Mouse (Mus musculus): ENCODE data around the gene Pax3. TPM values are rescaled to one million over a fixed set of nuclear protein-coding genes. Genes with fewer than 3 reads are reported as not detected.

Pax3 gene
- polyA plus RNA-seq, 1 experiment from 2014 or later = not detected

DNA sequence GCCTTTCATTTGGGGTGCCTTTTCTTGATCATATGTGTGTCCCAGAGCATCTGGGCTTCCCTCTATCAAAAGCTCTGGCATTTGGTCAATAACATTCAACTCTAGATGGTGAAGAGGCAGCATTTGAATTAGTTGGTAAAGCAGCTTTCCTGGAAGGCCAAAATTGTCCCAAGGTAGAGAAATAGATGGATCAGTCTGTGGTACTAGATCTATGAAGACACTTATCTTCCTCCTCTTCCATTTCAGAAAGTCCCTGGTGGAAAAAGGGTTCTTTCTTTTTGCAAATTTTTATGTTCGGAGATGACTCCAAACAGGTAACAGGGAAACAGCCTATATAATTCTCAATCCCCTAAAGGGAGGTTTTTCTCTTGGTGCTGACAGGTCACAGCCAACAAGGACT, 5.6 kb downstream of the Pax3 start:
- ATAC-seq (no peak), DNase-seq (no peak)
- Histone ChIP-seq H3K4me1 (ENCODE audit: insufficient read depth) (peaks cover 2% of the 10 kb centered on the region), H3K4me3 (ENCODE audit: low read depth, low read length) (no peak overlapping the region), H3K9me3 (ENCODE audit: low read length) (no peaks in the 10 kb centered on the region), H3K9ac (replicated peaks) (no peak overlapping the region), H3K27me3 (ENCODE audit: insufficient read depth, low read length) (peaks cover 95% of the 10 kb centered on the region), H3K27ac (ENCODE audit: low read depth) (no peak overlapping the region), H3K4me2 (ENCODE audit: low read depth, low read length) (no peak overlapping the region), H3K36me3 (replicated peaks; ENCODE audit: insufficient read depth, low read length) (no peaks in the 10 kb centered on the region)
- TF ChIP-seq EP300 (IDR thresholded peaks at IDR 0.05; ENCODE audit: low read depth) = no peak
- no peak for TF ChIP-seq CTCF (IDR thresholded peaks at IDR 0.05; ENCODE audit: low read depth)
- 32% methylated on average over 1 of the region's 1 CpGs for WGBS (ENCODE audit: insufficient replicate concordance)

DNA sequence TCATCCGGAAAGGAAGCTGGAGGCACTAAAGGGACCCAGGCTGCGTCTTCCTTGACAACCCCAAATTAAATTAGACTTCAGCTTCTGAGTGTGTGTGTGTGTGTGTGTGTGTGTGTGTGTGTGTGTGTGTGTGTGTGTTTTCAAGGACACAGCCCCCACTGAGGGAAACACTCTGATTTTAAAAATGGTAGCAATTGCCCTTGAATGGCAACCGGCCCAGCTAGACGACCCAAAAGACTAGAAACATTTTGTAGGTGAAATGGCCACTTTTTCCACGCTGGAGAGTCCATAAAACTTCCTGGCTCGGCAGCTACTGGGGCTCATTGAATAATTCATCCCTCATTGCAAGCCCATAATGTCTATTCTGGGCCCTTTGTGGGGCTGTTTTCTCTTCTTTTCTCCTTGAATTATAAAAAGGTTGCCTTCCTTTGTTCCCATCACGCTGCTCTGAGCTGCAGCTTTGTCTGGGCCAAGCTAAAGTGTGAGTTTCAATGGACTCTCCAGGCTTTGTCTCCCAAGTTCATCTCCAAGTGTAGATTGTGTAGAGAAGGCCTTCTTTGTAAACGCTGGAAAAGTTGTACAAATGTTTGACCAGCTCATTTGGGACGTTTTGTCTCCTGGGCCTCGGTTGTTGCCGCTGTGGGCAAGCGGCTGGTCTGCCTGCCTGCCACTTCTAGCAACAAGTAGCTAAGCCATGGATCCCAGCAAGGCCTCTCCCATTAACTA, 6.4 kb downstream of the Pax3 start:
- Histone ChIP-seq H3K4me3 (ENCODE audit: low read depth, low read length) (no peak overlapping the region), H3K9ac (replicated peaks) (no peak overlapping the region), H3K27ac (ENCODE audit: low read depth) (no peak overlapping the region), H3K4me2 (ENCODE audit: low read depth, low read length) (no peak overlapping the region), H3K4me1 (ENCODE audit: insufficient read depth) (no peaks in the 10 kb centered on the region; the same call in 1 of the 2 replicates), H3K9me3 (ENCODE audit: low read length) (no peaks in the 10 kb centered on the region), H3K36me3 (replicated peaks; ENCODE audit: insufficient read depth, low read length) (no peaks in the 10 kb centered on the region), H3K27me3 (ENCODE audit: insufficient read depth, low read length) (peaks cover 95% of the 10 kb centered on the region)
- DNase-seq = no peak
- ATAC-seq = no peak
- TF ChIP-seq EP300 (IDR thresholded peaks at IDR 0.05; ENCODE audit: low read depth) = no peak
- no peak for TF ChIP-seq CTCF (IDR thresholded peaks at IDR 0.05; ENCODE audit: low read depth)
- WGBS (ENCODE audit: insufficient replicate concordance) = 3% methylated on average over 12 of the region's 12 CpGs

DNA sequence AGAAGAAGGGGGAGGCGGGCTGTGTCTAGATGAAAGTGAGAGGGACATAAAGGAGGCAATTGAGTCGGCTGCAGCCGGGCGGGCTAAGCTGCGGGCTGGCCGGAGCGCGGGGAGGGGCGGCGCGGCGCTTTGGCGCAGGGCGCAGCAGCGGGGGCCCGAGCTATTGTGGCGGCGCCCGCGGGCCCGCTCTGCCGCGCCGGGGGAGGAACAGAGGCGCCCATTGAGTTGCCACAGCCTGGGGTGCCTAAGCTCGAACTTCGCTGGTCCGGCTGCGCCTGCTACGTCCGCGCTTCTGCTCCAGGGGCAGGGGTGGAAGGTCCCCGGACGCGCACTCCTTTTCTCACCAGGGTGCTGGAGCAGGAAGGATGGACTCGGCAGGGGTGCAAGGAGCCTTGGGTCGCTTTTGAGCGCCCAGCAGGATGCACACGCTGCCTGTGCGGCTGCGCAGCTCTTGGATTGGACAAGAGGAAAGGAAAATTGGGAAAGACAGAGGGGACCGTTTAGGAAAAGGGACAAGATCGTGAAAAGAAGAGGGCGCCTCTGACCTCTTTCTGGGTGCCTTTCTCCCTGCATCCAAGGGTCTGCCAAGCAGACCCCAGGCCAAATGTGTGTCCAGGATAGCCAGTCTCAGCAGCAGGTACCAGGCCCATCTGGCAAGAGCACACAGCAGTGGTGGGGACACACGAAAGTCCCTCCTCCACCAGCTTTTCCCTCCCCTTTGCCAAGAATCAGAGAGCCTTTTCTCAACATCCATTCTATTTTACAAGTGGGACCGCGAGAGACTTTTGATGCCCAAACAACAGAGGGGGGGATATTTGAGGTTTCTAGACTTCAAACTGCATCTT, 7.2 kb downstream of the Pax3 start:
- TF ChIP-seq CTCF (IDR thresholded peaks at IDR 0.05; ENCODE audit: low read depth) (no peak), EP300 (IDR thresholded peaks at IDR 0.05; ENCODE audit: low read depth) (no peak)
- Histone ChIP-seq H3K9ac (replicated peaks) (no peak overlapping the region), H3K4me2 (ENCODE audit: low read depth, low read length) (no peak overlapping the region), H3K27me3 (ENCODE audit: insufficient read depth, low read length) (peaks cover 94% of the 10 kb centered on the region), H3K9me3 (ENCODE audit: low read length) (no peaks in the 10 kb centered on the region), H3K36me3 (replicated peaks; ENCODE audit: insufficient read depth, low read length) (no peaks in the 10 kb centered on the region), H3K4me1 (ENCODE audit: insufficient read depth) (no peaks in the 10 kb centered on the region), H3K4me3 (ENCODE audit: low read depth, low read length) (no peak overlapping the region), H3K27ac (ENCODE audit: low read depth) (no peak overlapping the region)
- under 1% methylated on average over 42 of the region's 47 CpGs for whole genome bisulfite sequencing (ENCODE audit: insufficient replicate concordance)
- no peak for ATAC-seq
- DNase-seq = no peak

- no peak for TF ChIP-seq CTCF (IDR thresholded peaks at IDR 0.05; ENCODE audit: low read depth)
- no peak for TF ChIP-seq EP300 (IDR thresholded peaks at IDR 0.05; ENCODE audit: low read depth)
- H3K4me2 ChIP-seq (ENCODE audit: low read depth, low read length) = no peak overlapping the region
- no peak overlapping the region for H3K4me3 ChIP-seq (ENCODE audit: low read depth, low read length)
- DNase-seq (no peak), ATAC-seq (no peak)
- no peaks in the 10 kb centered on the region for H3K9me3 ChIP-seq (ENCODE audit: low read length)
- no peaks in the 10 kb centered on the region for H3K4me1 ChIP-seq (ENCODE audit: insufficient read depth)
- WGBS (ENCODE audit: insufficient replicate concordance) = 2% methylated on average over 16 of the region's 16 CpGs
- no peaks in the 10 kb centered on the region for H3K36me3 ChIP-seq (replicated peaks; ENCODE audit: insufficient read depth, low read length)
- peaks cover 87% of the 10 kb centered on the region for H3K27me3 ChIP-seq (ENCODE audit: insufficient read depth, low read length)
- H3K27ac ChIP-seq (ENCODE audit: low read depth) = no peak overlapping the region
- no peak overlapping the region for H3K9ac ChIP-seq (replicated peaks)
Observed at GRCm38 (mm10) chr1:78189016-78189415, 7.9 kb downstream of the Pax3 start.

DNA sequence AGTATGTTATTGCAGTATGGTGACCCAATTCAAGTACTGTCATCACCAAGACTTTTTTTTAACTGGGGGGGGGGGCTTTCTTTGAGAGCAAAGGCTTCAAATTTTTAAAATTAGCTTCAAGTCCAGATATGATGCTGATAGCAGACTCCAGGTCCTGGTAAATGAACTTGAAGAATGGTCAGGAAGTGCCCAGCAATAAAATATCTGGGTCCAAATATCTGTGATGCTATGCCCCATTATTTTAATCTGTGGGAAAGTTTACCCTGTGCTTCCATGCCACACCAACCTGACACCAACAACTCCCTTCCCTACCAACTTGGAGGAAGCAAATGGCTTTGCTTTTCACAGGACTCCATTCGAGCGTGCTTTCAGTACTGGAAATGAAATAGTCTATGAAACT, 8.6 kb downstream of the Pax3 start:
- no peak overlapping the region for H3K27ac ChIP-seq (ENCODE audit: low read depth)
- WGBS (ENCODE audit: insufficient replicate concordance) = 4% methylated on average over 2 of the region's 2 CpGs
- TF ChIP-seq CTCF (IDR thresholded peaks at IDR 0.05; ENCODE audit: low read depth) (no peak), EP300 (IDR thresholded peaks at IDR 0.05; ENCODE audit: low read depth) (no peak)
- H3K4me3 ChIP-seq (ENCODE audit: low read depth, low read length) = no peak overlapping the region
- no peak overlapping the region for H3K4me2 ChIP-seq (ENCODE audit: low read depth, low read length)
- H3K9me3 ChIP-seq (ENCODE audit: low read length) = no peaks in the 10 kb centered on the region
- ATAC-seq = no peak
- no peak overlapping the region for H3K9ac ChIP-seq (replicated peaks)
- H3K4me1 ChIP-seq (ENCODE audit: insufficient read depth) = no peaks in the 10 kb centered on the region
- H3K27me3 ChIP-seq (ENCODE audit: insufficient read depth, low read length) = peaks cover 80% of the 10 kb centered on the region
- H3K36me3 ChIP-seq (replicated peaks; ENCODE audit: insufficient read depth, low read length) = no peaks in the 10 kb centered on the region
- no peak for DNase-seq

GRCm38 (mm10) chr1:78187788-78188173, 9.2 kb downstream of the Pax3 start:
- TF ChIP-seq EP300 (IDR thresholded peaks at IDR 0.05; ENCODE audit: low read depth) (no peak), CTCF (IDR thresholded peaks at IDR 0.05; ENCODE audit: low read depth) (no peak)

More at GRCm38 (mm10) chr1:78187788-78188173, 9.2 kb downstream of the Pax3 start:
- no peaks in the 10 kb centered on the region for H3K4me1 ChIP-seq (ENCODE audit: insufficient read depth)
- no peak overlapping the region for H3K27ac ChIP-seq (ENCODE audit: low read depth)
- H3K36me3 ChIP-seq (replicated peaks; ENCODE audit: insufficient read depth, low read length) = no peaks in the 10 kb centered on the region
- WGBS (ENCODE audit: insufficient replicate concordance) = 9% methylated on average over 6 of the region's 6 CpGs
- no peak for ATAC-seq
- no peak overlapping the region for H3K4me2 ChIP-seq (ENCODE audit: low read depth, low read length)
- peaks cover 75% of the 10 kb centered on the region for H3K27me3 ChIP-seq (ENCODE audit: insufficient read depth, low read length)
- H3K9me3 ChIP-seq (ENCODE audit: low read length) = no peaks in the 10 kb centered on the region
- no peak overlapping the region for H3K9ac ChIP-seq (replicated peaks)
- no peak overlapping the region for H3K4me3 ChIP-seq (ENCODE audit: low read depth, low read length)
- no peak for DNase-seq
